Mouse (Mus musculus): ENCODE measurements around the gene Camk2b. TPM values are rescaled to one million over a fixed set of nuclear protein-coding genes. Genes with fewer than 3 reads are reported as not detected.

Gene Camk2b
- polyA plus RNA-seq, 1 experiment from 2014 or later = 1.6 TPM

- no peaks in the 10 kb centered on the region for H3K36me3 ChIP-seq (replicated peaks)
- no peaks in the 10 kb centered on the region for H3K27me3 ChIP-seq (replicated peaks; ENCODE audit: low read depth, poor library complexity, severe bottlenecking)
- H3K9me3 ChIP-seq = no peaks in the 10 kb centered on the region
- H3K27ac ChIP-seq (replicated peaks) = no peak overlapping the region
- H3K4me1 ChIP-seq = peaks cover 8% of the 10 kb centered on the region
- no peak for DNase-seq (ENCODE audit: low spot score)
- 91% methylated on average over 7 of the region's 7 CpGs for WGBS
- no peak overlapping the region for H3K4me3 ChIP-seq
Measured at GRCm38 (mm10) chr11:6037686-6038085, 28.5 kb downstream of the Camk2b start.

- 88% methylated on average over 7 of the region's 7 CpGs for WGBS
- H3K36me3 ChIP-seq (replicated peaks) = no peaks in the 10 kb centered on the region
- peaks cover 11% of the 10 kb centered on the region for H3K4me1 ChIP-seq
- no peak for DNase-seq (ENCODE audit: low spot score)
- H3K9me3 ChIP-seq = no peaks in the 10 kb centered on the region
- no peak overlapping the region for H3K27ac ChIP-seq (replicated peaks)
- no peaks in the 10 kb centered on the region for H3K27me3 ChIP-seq (replicated peaks; ENCODE audit: low read depth, poor library complexity, severe bottlenecking)
- H3K4me3 ChIP-seq = no peak overlapping the region
Measured at GRCm38 (mm10) chr11:6037198-6037597, 29.0 kb downstream of the Camk2b start.

- 91% methylated on average over 4 of the region's 4 CpGs for WGBS
- Histone ChIP-seq H3K4me1 (peaks cover 16% of the 10 kb centered on the region), H3K9me3 (no peaks in the 10 kb centered on the region), H3K27ac (replicated peaks) (no peak overlapping the region), H3K36me3 (replicated peaks) (no peaks in the 10 kb centered on the region), H3K27me3 (replicated peaks; ENCODE audit: low read depth, poor library complexity, severe bottlenecking) (no peaks in the 10 kb centered on the region), H3K4me3 (no peak overlapping the region)
- DNase-seq (ENCODE audit: low spot score) = no peak
Measured at GRCm38 (mm10) chr11:6036477-6036876, 29.7 kb downstream of the Camk2b start.

GRCm38 (mm10) chr11:6035521-6035920 lies 30.6 kb downstream of the Camk2b start:
- 94% methylated on average over 3 of the region's 3 CpGs for WGBS
- no peak overlapping the region for H3K27ac ChIP-seq (replicated peaks)
- no peaks in the 10 kb centered on the region for H3K36me3 ChIP-seq (replicated peaks)
- no peak for DNase-seq (ENCODE audit: low spot score)
- no peak overlapping the region for H3K4me3 ChIP-seq
- peaks cover 23% of the 10 kb centered on the region for H3K4me1 ChIP-seq
- H3K27me3 ChIP-seq (replicated peaks; ENCODE audit: low read depth, poor library complexity, severe bottlenecking) = no peaks in the 10 kb centered on the region
- H3K9me3 ChIP-seq = no peaks in the 10 kb centered on the region

- no peak for DNase-seq (ENCODE audit: low spot score)
- WGBS = 92% methylated on average over 2 of the region's 2 CpGs
- H3K4me1 ChIP-seq = peaks cover 27% of the 10 kb centered on the region
Measured at GRCm38 (mm10) chr11:6034740-6035139, 31.4 kb downstream of the Camk2b start.

GRCm38 (mm10) chr11:6033801-6034200 lies 32.4 kb downstream of the Camk2b start:
- WGBS = 89% methylated on average over 5 of the region's 5 CpGs
- H3K4me3 ChIP-seq = no peak overlapping the region
- no peaks in the 10 kb centered on the region for H3K27me3 ChIP-seq (replicated peaks; ENCODE audit: low read depth, poor library complexity, severe bottlenecking)
- H3K9me3 ChIP-seq = no peaks in the 10 kb centered on the region
- H3K4me1 ChIP-seq = peaks cover 24% of the 10 kb centered on the region
- H3K36me3 ChIP-seq (replicated peaks) = no peaks in the 10 kb centered on the region
- DNase-seq (ENCODE audit: low spot score) = no peak
- no peak overlapping the region for H3K27ac ChIP-seq (replicated peaks)

More at GRCm38 (mm10) chr11:6034740-6035139, 31.4 kb downstream of the Camk2b start:
- Histone ChIP-seq H3K36me3 (replicated peaks) (no peaks in the 10 kb centered on the region), H3K27me3 (replicated peaks; ENCODE audit: low read depth, poor library complexity, severe bottlenecking) (no peaks in the 10 kb centered on the region), H3K9me3 (no peaks in the 10 kb centered on the region), H3K27ac (replicated peaks) (no peak overlapping the region), H3K4me3 (no peak overlapping the region)

- no peak overlapping the region for H3K4me3 ChIP-seq
- peaks cover 20% of the 10 kb centered on the region for H3K4me1 ChIP-seq
- no peaks in the 10 kb centered on the region for H3K27me3 ChIP-seq (replicated peaks; ENCODE audit: low read depth, poor library complexity, severe bottlenecking)
- no peaks in the 10 kb centered on the region for H3K36me3 ChIP-seq (replicated peaks)
- WGBS = 70% methylated on average over 3 of the region's 3 CpGs
- no peak overlapping the region for H3K27ac ChIP-seq (replicated peaks)
- no peaks in the 10 kb centered on the region for H3K9me3 ChIP-seq
- peak; percentile 28 for DNase-seq (ENCODE audit: low spot score)
Measured at GRCm38 (mm10) chr11:6033147-6033546, 33.0 kb downstream of the Camk2b start.

GRCm38 (mm10) chr11:6030650-6031049 lies 35.5 kb downstream of the Camk2b start:
- no peak overlapping the region for H3K4me3 ChIP-seq
- DNase-seq (ENCODE audit: low spot score) = no peak
- no peaks in the 10 kb centered on the region for H3K27me3 ChIP-seq (replicated peaks; ENCODE audit: low read depth, poor library complexity, severe bottlenecking)
- no peaks in the 10 kb centered on the region for H3K36me3 ChIP-seq (replicated peaks)
- H3K9me3 ChIP-seq = no peaks in the 10 kb centered on the region
- H3K27ac ChIP-seq (replicated peaks) = no peak overlapping the region
- H3K4me1 ChIP-seq = peaks cover 20% of the 10 kb centered on the region
- WGBS = 84% methylated on average over 6 of the region's 6 CpGs

GRCm38 (mm10) chr11:6029790-6030189 lies 36.4 kb downstream of the Camk2b start:
- H3K27me3 ChIP-seq (replicated peaks; ENCODE audit: low read depth, poor library complexity, severe bottlenecking) = no peaks in the 10 kb centered on the region
- no peaks in the 10 kb centered on the region for H3K9me3 ChIP-seq
- no peak overlapping the region for H3K27ac ChIP-seq (replicated peaks)
- H3K4me3 ChIP-seq = no peak overlapping the region
- no peak for DNase-seq (ENCODE audit: low spot score)
- H3K36me3 ChIP-seq (replicated peaks) = no peaks in the 10 kb centered on the region
- WGBS = 62% methylated on average over 3 of the region's 3 CpGs
- peaks cover 23% of the 10 kb centered on the region for H3K4me1 ChIP-seq

- WGBS = 85% methylated on average over 7 of the region's 7 CpGs
- DNase-seq (ENCODE audit: low spot score) = no peak
- Histone ChIP-seq H3K4me1 (peaks cover 23% of the 10 kb centered on the region), H3K9me3 (no peaks in the 10 kb centered on the region), H3K4me3 (no peak overlapping the region), H3K27ac (replicated peaks) (no peak overlapping the region), H3K27me3 (replicated peaks; ENCODE audit: low read depth, poor library complexity, severe bottlenecking) (no peaks in the 10 kb centered on the region), H3K36me3 (replicated peaks) (no peaks in the 10 kb centered on the region)
Measured at GRCm38 (mm10) chr11:6028911-6029310, 37.3 kb downstream of the Camk2b start.

GRCm38 (mm10) chr11:6026361-6026760 lies 39.8 kb downstream of the Camk2b start:
- 74% methylated on average over 1 of the region's 1 CpGs for WGBS
- H3K4me3 ChIP-seq = no peak overlapping the region
- no peak overlapping the region for H3K27ac ChIP-seq (replicated peaks)
- H3K4me1 ChIP-seq = peaks cover 14% of the 10 kb centered on the region
- no peaks in the 10 kb centered on the region for H3K9me3 ChIP-seq
- DNase-seq (ENCODE audit: low spot score) = no peak
- no peaks in the 10 kb centered on the region for H3K36me3 ChIP-seq (replicated peaks)
- no peaks in the 10 kb centered on the region for H3K27me3 ChIP-seq (replicated peaks; ENCODE audit: low read depth, poor library complexity, severe bottlenecking)

- Histone ChIP-seq H3K4me3 (no peak overlapping the region), H3K27me3 (replicated peaks; ENCODE audit: low read depth, poor library complexity, severe bottlenecking) (no peaks in the 10 kb centered on the region), H3K4me1 (peaks cover 8% of the 10 kb centered on the region), H3K9me3 (no peaks in the 10 kb centered on the region), H3K27ac (replicated peaks) (no peak overlapping the region), H3K36me3 (replicated peaks) (no peaks in the 10 kb centered on the region)
- 82% methylated on average over 12 of the region's 12 CpGs for WGBS
- no peak for DNase-seq (ENCODE audit: low spot score)
Measured at GRCm38 (mm10) chr11:6024923-6025652, 41.1 kb downstream of the Camk2b start.
